Mouse (Mus musculus): ENCODE measurements around the gene Aurkaip1. TPM values are rescaled to one million over a fixed set of nuclear protein-coding genes. Genes with fewer than 3 reads are reported as not detected.

Gene Aurkaip1
- polyA plus RNA-seq, 1 experiment from 2014 or later, result 172 TPM

DNA sequence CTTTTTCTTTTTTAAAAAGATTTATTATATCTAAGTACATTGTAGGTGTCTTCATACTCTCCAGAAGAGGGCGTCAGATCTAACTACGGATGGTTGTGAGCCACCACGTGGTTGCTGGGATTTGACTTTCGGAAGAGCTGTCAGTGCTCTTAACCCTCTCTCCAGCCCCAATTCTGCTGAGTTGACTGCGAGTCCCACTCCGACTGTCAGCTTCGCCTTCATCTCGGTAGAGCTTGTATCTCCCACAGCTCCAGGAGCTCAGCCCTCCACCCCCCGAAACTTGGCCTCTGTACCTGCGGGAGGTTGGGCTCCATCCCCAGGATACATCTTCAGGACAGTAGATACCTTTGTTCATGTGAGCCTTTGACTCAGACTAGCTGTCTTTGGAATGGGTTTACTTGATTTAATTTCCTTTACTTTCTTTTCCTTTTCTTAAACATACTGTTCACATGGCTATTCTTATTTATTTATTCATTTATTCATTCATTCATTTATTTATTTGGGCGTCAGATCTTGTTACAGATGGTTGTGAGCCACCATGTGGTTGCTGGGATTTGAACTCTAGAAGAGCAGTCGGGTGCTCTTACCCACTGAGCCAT, 28.2 kb upstream of the Aurkaip1 start, which contains the start of gene Mrpl20:
TSS of gene Mrpl20 (plus strand) at position 138 of the 599 bp plus-strand sequence.
- H3K27me3 ChIP-seq (ENCODE audit: low read depth, poor library complexity, severe bottlenecking), result no peaks in the 10 kb centered on the region
- DNase-seq (ENCODE audit: low spot score), result no peak
- peaks cover 29% of the 10 kb centered on the region for H3K36me3 ChIP-seq
- no peaks in the 10 kb centered on the region for H3K9me3 ChIP-seq (replicated peaks)
- peak within 1 kb of the TSS; percentile 89 for H3K27ac ChIP-seq (replicated peaks)
- 7% methylated on average over 12 of the region's 12 CpGs for WGBS
- H3K4me1 ChIP-seq, result peaks cover 22% of the 10 kb centered on the region
- peak within 1 kb of the TSS; percentile 94 for H3K4me3 ChIP-seq

- Histone ChIP-seq H3K36me3 (peaks cover 35% of the 10 kb centered on the region), H3K4me3 (peak overlapping the region; percentile 94), H3K27ac (replicated peaks) (peak overlapping the region; percentile 89), H3K27me3 (ENCODE audit: low read depth, poor library complexity, severe bottlenecking) (no peaks in the 10 kb centered on the region), H3K4me1 (peaks cover 22% of the 10 kb centered on the region), H3K9me3 (replicated peaks) (no peaks in the 10 kb centered on the region)
- DNase-seq (ENCODE audit: low spot score), result peak; percentile 96
- under 1% methylated on average over 58 of the region's 58 CpGs for WGBS
These were observed 27.6 kb upstream of the Aurkaip1 start for GRCm38 (mm10) chr4:155803340-155804041.

DNA sequence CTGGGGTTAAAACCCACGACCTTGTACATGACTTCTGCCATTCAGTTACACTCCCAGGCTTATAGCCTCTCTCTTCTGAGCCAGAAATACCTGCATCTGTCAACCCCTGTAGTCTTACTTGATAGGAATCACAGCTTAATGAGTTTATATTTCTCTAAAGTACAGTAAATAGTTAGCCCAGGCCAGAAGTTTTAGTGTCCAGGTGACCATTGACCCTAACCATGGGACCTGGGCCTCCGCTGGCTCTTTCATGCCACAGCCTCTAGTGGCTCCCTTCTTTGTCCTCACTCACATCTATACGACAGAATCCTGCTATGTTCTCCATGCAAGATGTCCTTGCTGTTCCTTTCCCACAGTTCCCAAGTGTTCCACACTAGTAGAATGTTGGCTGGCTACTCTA, 23.2 kb upstream of the Aurkaip1 start:
- H3K4me1 ChIP-seq, result peaks cover 30% of the 10 kb centered on the region
- 91% methylated on average over 3 of the region's 3 CpGs for WGBS
- no peak overlapping the region for H3K4me3 ChIP-seq
- no peaks in the 10 kb centered on the region for H3K9me3 ChIP-seq (replicated peaks)
- no peak for DNase-seq (ENCODE audit: low spot score)
- H3K27ac ChIP-seq (replicated peaks), result no peak overlapping the region
- H3K36me3 ChIP-seq, result peaks cover 65% of the 10 kb centered on the region
- H3K27me3 ChIP-seq (ENCODE audit: low read depth, poor library complexity, severe bottlenecking), result no peaks in the 10 kb centered on the region

- WGBS, result under 1% methylated on average over 60 of the region's 60 CpGs
- peak within 1 kb of the TSS; percentile 98 for H3K27ac ChIP-seq (replicated peaks)
- no peaks in the 10 kb centered on the region for H3K9me3 ChIP-seq (replicated peaks)
- peaks cover 24% of the 10 kb centered on the region for H3K4me1 ChIP-seq
- H3K4me3 ChIP-seq, result peak within 1 kb of the TSS; percentile 98
- DNase-seq (ENCODE audit: low spot score), result peak; percentile 97
- H3K36me3 ChIP-seq, result peaks cover 83% of the 10 kb centered on the region
- no peaks in the 10 kb centered on the region for H3K27me3 ChIP-seq (ENCODE audit: low read depth, poor library complexity, severe bottlenecking)
These were observed 19.0 kb upstream of the Aurkaip1 start, which contains the start of gene Ccnl2 for GRCm38 (mm10) chr4:155811929-155812664. Gene Ccnl2 (plus strand): TSS chr4:155812489.

DNA sequence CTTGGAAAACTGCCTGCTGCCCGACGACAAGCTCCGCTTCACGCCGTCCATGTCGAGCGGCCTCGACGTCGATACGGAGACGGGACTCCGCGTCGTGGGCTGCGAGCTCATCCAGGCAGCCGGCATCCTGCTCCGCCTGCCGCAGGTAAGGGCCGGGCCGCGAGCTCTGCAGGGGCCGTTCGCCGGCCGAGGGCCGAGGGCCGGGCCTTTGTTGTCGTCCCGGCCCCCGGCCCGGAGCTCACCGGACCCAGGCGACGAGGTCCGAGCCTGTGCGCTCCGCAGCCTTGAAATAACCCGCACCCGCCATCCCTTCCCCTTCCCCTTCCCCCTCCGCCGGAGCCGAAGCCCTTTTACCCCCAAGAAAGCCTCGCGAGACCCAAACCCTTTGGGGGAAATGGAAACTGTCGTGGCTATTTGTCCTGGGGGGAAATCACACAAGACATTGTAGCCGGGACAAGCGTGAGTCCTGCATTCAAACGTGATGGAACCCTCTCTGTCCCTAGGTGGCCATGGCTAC, 18.3 kb upstream of the Aurkaip1 start:
- DNase-seq (ENCODE audit: low spot score), result no peak
- H3K36me3 ChIP-seq, result peaks cover 83% of the 10 kb centered on the region
- H3K27me3 ChIP-seq (ENCODE audit: low read depth, poor library complexity, severe bottlenecking), result no peaks in the 10 kb centered on the region
- H3K4me3 ChIP-seq, result peak overlapping the region; percentile 98
- peak overlapping the region; percentile 98 for H3K27ac ChIP-seq (replicated peaks)
- under 1% methylated on average over 46 of the region's 49 CpGs for WGBS
- H3K9me3 ChIP-seq (replicated peaks), result no peaks in the 10 kb centered on the region
- H3K4me1 ChIP-seq, result peaks cover 24% of the 10 kb centered on the region

DNA sequence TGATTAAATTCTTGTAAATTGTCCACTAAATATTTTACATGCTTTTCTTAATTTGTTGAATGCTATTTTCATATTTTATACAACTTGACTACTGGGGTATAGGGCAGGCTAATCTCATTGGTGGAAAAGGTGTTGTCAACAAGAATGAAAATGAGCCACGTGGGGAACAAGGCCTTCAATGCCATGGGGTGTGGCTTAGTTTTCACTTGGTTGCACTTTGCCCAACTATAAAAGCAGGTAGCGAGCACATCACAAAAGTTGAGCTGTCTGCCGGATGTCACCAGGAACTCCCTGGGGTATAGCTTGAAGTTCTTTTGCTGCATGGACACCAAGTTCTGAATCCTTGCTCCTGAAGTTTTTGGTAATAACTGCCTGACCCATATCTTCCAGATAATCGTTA, 13.5 kb upstream of the Aurkaip1 start:
- Histone ChIP-seq H3K27ac (replicated peaks) (no peak overlapping the region), H3K4me1 (peaks cover 13% of the 10 kb centered on the region), H3K36me3 (peaks cover 94% of the 10 kb centered on the region), H3K27me3 (ENCODE audit: low read depth, poor library complexity, severe bottlenecking) (no peaks in the 10 kb centered on the region), H3K9me3 (replicated peaks) (no peaks in the 10 kb centered on the region), H3K4me3 (no peak overlapping the region)
- DNase-seq (ENCODE audit: low spot score), result no peak
- WGBS, result 88% methylated on average over 4 of the region's 4 CpGs

- DNase-seq (ENCODE audit: low spot score), result no peak
- Histone ChIP-seq H3K27me3 (ENCODE audit: low read depth, poor library complexity, severe bottlenecking) (no peaks in the 10 kb centered on the region), H3K27ac (replicated peaks) (no peak overlapping the region), H3K9me3 (replicated peaks) (no peaks in the 10 kb centered on the region), H3K4me3 (no peak overlapping the region), H3K36me3 (peaks cover 100% of the 10 kb centered on the region), H3K4me1 (no peaks in the 10 kb centered on the region)
- 86% methylated on average over 7 of the region's 7 CpGs for WGBS
These were observed 10.0 kb upstream of the Aurkaip1 start for GRCm38 (mm10) chr4:155821025-155821424.

GRCm38 (mm10) chr4:155823443-155823842, 7.6 kb upstream of the Aurkaip1 start:
- WGBS, result 95% methylated on average over 16 of the region's 16 CpGs
- Histone ChIP-seq H3K4me3 (no peak overlapping the region), H3K27ac (replicated peaks) (no peak overlapping the region), H3K27me3 (ENCODE audit: low read depth, poor library complexity, severe bottlenecking) (no peaks in the 10 kb centered on the region), H3K9me3 (replicated peaks) (no peaks in the 10 kb centered on the region), H3K4me1 (no peaks in the 10 kb centered on the region), H3K36me3 (peaks cover 100% of the 10 kb centered on the region)
- DNase-seq (ENCODE audit: low spot score), result no peak

DNA sequence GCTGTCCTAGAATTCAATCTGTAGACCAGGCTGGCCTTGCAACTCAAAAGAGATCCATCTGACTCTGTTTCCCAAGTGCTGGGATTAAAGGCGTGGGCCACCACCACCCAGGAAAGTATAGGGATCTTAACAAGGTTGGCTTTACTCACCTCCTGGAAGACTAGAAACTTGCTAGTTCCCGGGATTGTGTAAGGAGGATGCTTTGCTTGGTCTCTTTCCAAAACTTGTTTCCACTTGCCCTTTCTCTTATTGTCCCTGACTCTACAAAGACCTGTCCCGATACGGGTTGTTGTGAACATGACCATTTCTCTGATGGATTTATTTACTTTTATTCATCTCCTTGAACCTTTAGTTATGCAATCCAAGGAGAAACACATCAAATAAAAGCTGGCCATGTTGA, 1.2 kb upstream of the Aurkaip1 start:
- no peaks in the 10 kb centered on the region for H3K27me3 ChIP-seq (ENCODE audit: low read depth, poor library complexity, severe bottlenecking)
- no peak for DNase-seq (ENCODE audit: low spot score)
- H3K9me3 ChIP-seq (replicated peaks), result no peaks in the 10 kb centered on the region
- no peak overlapping the region for H3K27ac ChIP-seq (replicated peaks)
- peaks cover 27% of the 10 kb centered on the region for H3K4me1 ChIP-seq
- H3K4me3 ChIP-seq, result no peak overlapping the region
- 92% methylated on average over 4 of the region's 4 CpGs for WGBS
- peaks cover 60% of the 10 kb centered on the region for H3K36me3 ChIP-seq

GRCm38 (mm10) chr4:155830596-155830995, 476 bp upstream of the Aurkaip1 start:
- no peaks in the 10 kb centered on the region for H3K27me3 ChIP-seq (ENCODE audit: low read depth, poor library complexity, severe bottlenecking)
- peaks cover 58% of the 10 kb centered on the region for H3K36me3 ChIP-seq
- no peaks in the 10 kb centered on the region for H3K9me3 ChIP-seq (replicated peaks)
- peak overlapping the region; percentile 70 for H3K4me3 ChIP-seq
- WGBS, result 57% methylated on average over 8 of the region's 8 CpGs
- H3K4me1 ChIP-seq, result peaks cover 27% of the 10 kb centered on the region
- no peak for DNase-seq (ENCODE audit: low spot score)
- H3K27ac ChIP-seq (replicated peaks), result peak overlapping the region; percentile 63

- Histone ChIP-seq H3K9me3 (replicated peaks) (no peaks in the 10 kb centered on the region), H3K4me3 (peak overlapping the region; percentile 70), H3K36me3 (peaks cover 46% of the 10 kb centered on the region), H3K4me1 (peaks cover 27% of the 10 kb centered on the region), H3K27me3 (ENCODE audit: low read depth, poor library complexity, severe bottlenecking) (no peaks in the 10 kb centered on the region), H3K27ac (replicated peaks) (peak overlapping the region; percentile 88)
- 2% methylated on average over 25 of the region's 25 CpGs for WGBS
- DNase-seq (ENCODE audit: low spot score), result no peak
These were observed 759 bp downstream of the Aurkaip1 start for GRCm38 (mm10) chr4:155831831-155832230.

- peaks cover 41% of the 10 kb centered on the region for H3K36me3 ChIP-seq
- WGBS, result 55% methylated on average over 10 of the region's 10 CpGs
- H3K9me3 ChIP-seq (replicated peaks), result no peaks in the 10 kb centered on the region
- H3K27me3 ChIP-seq (ENCODE audit: low read depth, poor library complexity, severe bottlenecking), result no peaks in the 10 kb centered on the region
- peak overlapping the region; percentile 88 for H3K27ac ChIP-seq (replicated peaks)
- no peak for DNase-seq (ENCODE audit: low spot score)
- peaks cover 27% of the 10 kb centered on the region for H3K4me1 ChIP-seq
- H3K4me3 ChIP-seq, result peak overlapping the region; percentile 70
These were observed 1.2 kb downstream of the Aurkaip1 start for GRCm38 (mm10) chr4:155832321-155832720.
